Mouse (Mus musculus) lung, adult 2 months (tissue): ENCODE measurements around the gene Selenbp1. TPM values are rescaled to one million over a fixed set of nuclear protein-coding genes. Genes with fewer than 3 reads are reported as not detected.
A peak's percentile ranks its signal among the peaks of the same experiment; 100 is the strongest.
"Not testable (repeated sequence)": the region's sequence is repeated elsewhere in the genome, so short reads cannot be mapped to it uniquely, and the experiment has no call there.

Source experiments
- DNase-seq: peaks from one replicate; pipeline ENCODE4 v3.0.0; 2022
- H3K4me1 ChIP-seq: fragments of 200-500 bp; 2 replicates; pipeline ENCODE4 v1.6.1; 2011; ENCODE audit warnings: low read length; ENCODE audit not compliant: control insufficient read depth, insufficient read depth
- H3K4me3 ChIP-seq: fragments of 200-500 bp; replicated peaks from 2 replicates; pipeline ENCODE3; 2011; ENCODE audit warnings: low read depth, mild to moderate bottlenecking, control low read depth, low read length; ENCODE audit errors: extremely low read depth
- CTCF ChIP-seq: fragments of 200-500 bp; IDR thresholded peaks from 2 replicates; pipeline ENCODE4 v1.5.1; 2011; ENCODE audit warnings: mild to moderate bottlenecking, low read length, control low read depth; ENCODE audit not compliant: insufficient read depth
- POLR2A ChIP-seq: fragments of 200-500 bp; IDR thresholded peaks from 2 replicates; pipeline ENCODE4 v1.6.1; 2011; ENCODE audit warnings: low read depth, mild to moderate bottlenecking, control low read depth, low read length, borderline replicate concordance; ENCODE audit errors: extremely low read depth
- WGBS: fragments of 180-500 bp; shearing (Covaris S2); methylation state at CpG from one replicate; pipeline ENCODE4 v1.1.7; 2018; 5-methylcytosine and 5-hydroxymethylcytosine counted together
- polyA plus RNA-seq: library from polyadenylated mRNA; depleted of rRNA; stranded (reverse); fragments of >200 nt; gene quantifications from 2 replicates; pipeline ENCODE4 v1.2.3, GENCODE M21; 2012

Selenbp1 gene
- polyA plus RNA-seq, 1 experiment: 921 TPM

- Histone ChIP-seq H3K4me3 (no peak overlapping the region), H3K4me1 (peaks cover 8% of the 10 kb centered on the region; the same call in 1 of the 2 replicates)
- no peak for TF ChIP-seq CTCF
- TF ChIP-seq POLR2A: no peak
- DNase-seq: no peak
- 60% methylated on average over 7 of the region's 7 CpGs for WGBS
These were observed 16.7 kb upstream of the Selenbp1 start for GRCm38 (mm10) chr3:94915903-94916741.

- 61% methylated on average over 14 of the region's 14 CpGs for WGBS
- peak overlapping the region; percentile 30 for H3K4me3 ChIP-seq
- TF ChIP-seq POLR2A: peak; percentile 78; the same call in 1 of the 2 replicates
- TF ChIP-seq CTCF: no peak
- H3K4me1 ChIP-seq: peaks cover 6% of the 10 kb centered on the region; the same call in 1 of the 2 replicates
- peak; percentile 63 for DNase-seq
These were observed 15.0 kb upstream of the Selenbp1 start for GRCm38 (mm10) chr3:94917816-94918361.

- no peak overlapping the region for H3K4me3 ChIP-seq
- 64% methylated on average over 4 of the region's 4 CpGs for WGBS
- no peak for TF ChIP-seq POLR2A
- TF ChIP-seq CTCF: no peak
These were observed 14.0 kb upstream of the Selenbp1 start for GRCm38 (mm10) chr3:94918845-94919244.

GRCm38 (mm10) chr3:94921104-94921503 is 11.8 kb upstream of the Selenbp1 start:
- no peak for TF ChIP-seq CTCF
- TF ChIP-seq POLR2A: no peak
- Histone ChIP-seq H3K4me1 (peaks cover 3% of the 10 kb centered on the region; the same call in 1 of the 2 replicates), H3K4me3 (no peak overlapping the region)
- no peak for DNase-seq
- 34% methylated on average over 3 of the region's 3 CpGs for WGBS

More at GRCm38 (mm10) chr3:94918845-94919244, 14.0 kb upstream of the Selenbp1 start:
- H3K4me1 ChIP-seq: peaks cover 6% of the 10 kb centered on the region; the same call in 1 of the 2 replicates
- no peak for DNase-seq

- Histone ChIP-seq H3K4me1 (peaks cover 6% of the 10 kb centered on the region; the same call in 1 of the 2 replicates), H3K4me3 (no peak overlapping the region)
- WGBS: 36% methylated on average over 3 of the region's 3 CpGs
- no peak for DNase-seq
- TF ChIP-seq CTCF: no peak
- TF ChIP-seq POLR2A: no peak
These were observed 10.5 kb upstream of the Selenbp1 start for GRCm38 (mm10) chr3:94922333-94922732.

- WGBS: 48% methylated on average over 8 of the region's 8 CpGs
- DNase-seq: no peak
- no peak overlapping the region for H3K4me3 ChIP-seq
- H3K4me1 ChIP-seq: peaks cover 3% of the 10 kb centered on the region; the same call in 1 of the 2 replicates
- TF ChIP-seq POLR2A (no peak), CTCF (no peak)
These were observed 8.2 kb upstream of the Selenbp1 start for GRCm38 (mm10) chr3:94924688-94925087.

- H3K4me3 ChIP-seq, DNase-seq, H3K4me1 ChIP-seq: not testable (repeated sequence)
- 50% methylated on average over 4 of the region's 4 CpGs for WGBS
These were observed 6.5 kb upstream of the Selenbp1 start for GRCm38 (mm10) chr3:94926301-94926736.

- DNase-seq, H3K4me3 ChIP-seq: not testable (repeated sequence)
- peaks cover 13% of the 10 kb centered on the region for H3K4me1 ChIP-seq
- 89% methylated on average over 4 of the region's 4 CpGs for WGBS
These were observed 3.9 kb upstream of the Selenbp1 start for GRCm38 (mm10) chr3:94928979-94929378.

- H3K4me3 ChIP-seq, DNase-seq: not testable (repeated sequence)
- H3K4me1 ChIP-seq: peaks cover 13% of the 10 kb centered on the region
- WGBS: 41% methylated on average over 7 of the region's 7 CpGs
These were observed 2.2 kb upstream of the Selenbp1 start for GRCm38 (mm10) chr3:94930386-94931266.

GRCm38 (mm10) chr3:94931427-94932082 is 1.3 kb upstream of the Selenbp1 start:
- not testable (repeated sequence) for DNase-seq, H3K4me3 ChIP-seq
- peaks cover 13% of the 10 kb centered on the region for H3K4me1 ChIP-seq
- 83% methylated on average over 10 of the region's 10 CpGs for WGBS

- not testable (repeated sequence) for DNase-seq, H3K4me1 ChIP-seq, H3K4me3 ChIP-seq
- 47% methylated on average over 2 of the region's 2 CpGs for WGBS
These were observed 577 bp upstream of the Selenbp1 start for GRCm38 (mm10) chr3:94932279-94932678.
